Mouse (Mus musculus) kidney, postnatal 4 days (tissue): Measurements from ENCODE around the gene Rsl1.
"Not testable (repeated sequence)": the region's sequence is repeated elsewhere in the genome, so short reads cannot be mapped to it uniquely, and the experiment has no call there.

Experiments
- DNase-seq, 2 experiments: peaks; one replicate each; pipeline ENCODE4 v3.0.0; 2021; ENCODE audit warnings: mixed read lengths in 2 of 2

Rsl1 gene

DNA sequence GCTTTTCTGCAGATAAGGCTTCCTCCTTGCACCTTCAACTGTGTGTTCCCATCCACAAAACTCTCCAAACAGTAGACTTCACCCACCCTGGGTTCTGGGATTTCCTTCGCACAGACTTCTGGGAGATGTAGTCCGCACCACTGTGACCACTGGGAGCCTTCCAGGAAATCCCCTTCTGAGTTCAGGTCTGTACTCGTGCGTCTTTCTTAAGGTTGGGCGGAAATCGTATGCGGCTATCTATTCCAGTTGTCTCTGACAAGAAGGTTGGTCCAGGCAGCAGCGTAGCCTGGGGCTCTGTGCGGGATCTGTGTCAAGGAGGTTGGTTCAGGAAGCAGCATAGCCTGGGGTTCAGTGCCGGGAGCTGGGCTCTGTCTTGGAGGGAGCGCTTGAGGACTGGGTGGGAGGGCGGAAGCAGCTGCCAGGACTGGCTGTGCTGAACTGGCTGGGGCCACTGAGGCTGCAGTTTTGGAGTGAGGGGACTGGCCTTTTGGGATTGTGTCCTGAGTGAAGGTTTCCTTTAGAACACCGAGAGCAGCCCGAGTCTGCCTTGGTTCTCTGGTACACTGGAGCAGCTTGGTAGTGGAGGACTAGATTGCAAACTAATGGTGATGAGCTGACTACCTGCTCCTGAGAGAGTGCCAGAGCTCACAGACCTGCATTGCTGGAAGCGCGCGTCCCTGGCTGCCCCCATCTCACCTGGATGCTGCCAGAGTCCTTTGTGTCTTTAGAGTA lies at the start of gene Rsl1:
Gene Rsl1 (plus strand): TSS at position 192 of the 732 bp plus-strand sequence.
- DNase-seq = peak; percentile 79 to 83

DNA sequence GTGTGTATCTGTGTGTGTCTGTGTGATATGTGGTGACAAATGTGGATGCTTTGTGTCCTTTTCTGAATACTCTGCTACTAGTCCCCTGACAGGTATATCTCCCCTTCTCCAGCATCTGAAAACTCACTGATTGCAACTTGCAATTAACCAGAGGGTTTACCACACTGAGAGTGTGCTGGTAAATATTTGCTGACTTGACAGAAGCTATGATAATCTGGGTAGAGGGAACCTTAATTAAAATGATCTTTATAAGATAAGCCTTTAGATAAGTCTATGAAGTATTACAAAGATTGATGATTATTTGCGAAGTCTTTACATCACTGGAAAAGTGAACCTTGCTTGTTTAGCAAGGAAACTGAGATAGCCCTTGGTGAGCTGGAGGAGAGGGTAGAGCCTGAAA lies 48.5 kb upstream of the Rsl1 start:
- no peak for DNase-seq

- DNase-seq = not testable (repeated sequence)
Measured at GRCm38 (mm10) chr13:67127507-67127906, 45.5 kb upstream of the Rsl1 start.

DNA sequence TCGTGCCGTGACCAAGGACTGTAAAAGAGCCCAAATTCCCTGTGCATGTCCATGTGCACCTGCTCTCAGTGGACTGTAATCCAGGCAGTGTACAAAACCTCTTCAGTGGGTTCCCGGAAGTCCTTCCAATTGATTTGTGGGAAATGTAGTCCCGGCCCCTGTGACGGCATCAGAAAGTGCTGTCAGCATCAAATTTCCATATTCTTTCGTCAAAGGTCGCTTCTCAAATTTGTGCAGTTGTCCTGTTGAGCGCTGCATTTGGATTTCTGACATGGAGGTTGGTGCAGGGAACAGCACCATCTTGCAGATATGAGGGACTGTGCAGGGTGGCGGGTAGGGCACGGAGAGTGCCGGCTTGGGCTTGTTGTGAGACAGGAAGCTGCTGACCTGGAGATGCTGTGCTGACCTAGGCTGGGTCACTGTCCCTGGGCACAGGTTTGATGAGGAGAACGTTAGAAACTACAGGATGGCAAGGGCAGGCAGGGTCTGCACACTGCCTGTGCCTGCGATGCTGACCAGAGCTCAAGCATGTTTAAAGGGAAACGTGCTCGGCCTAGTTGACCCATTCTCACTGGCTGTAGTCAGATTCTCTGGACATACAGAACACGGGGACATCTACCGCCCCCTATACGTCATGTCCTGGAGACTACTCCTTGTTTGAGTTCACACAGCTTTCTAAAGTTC lies 44.8 kb upstream of the Rsl1 start:
- DNase-seq = peak; percentile 84 to 86

DNA sequence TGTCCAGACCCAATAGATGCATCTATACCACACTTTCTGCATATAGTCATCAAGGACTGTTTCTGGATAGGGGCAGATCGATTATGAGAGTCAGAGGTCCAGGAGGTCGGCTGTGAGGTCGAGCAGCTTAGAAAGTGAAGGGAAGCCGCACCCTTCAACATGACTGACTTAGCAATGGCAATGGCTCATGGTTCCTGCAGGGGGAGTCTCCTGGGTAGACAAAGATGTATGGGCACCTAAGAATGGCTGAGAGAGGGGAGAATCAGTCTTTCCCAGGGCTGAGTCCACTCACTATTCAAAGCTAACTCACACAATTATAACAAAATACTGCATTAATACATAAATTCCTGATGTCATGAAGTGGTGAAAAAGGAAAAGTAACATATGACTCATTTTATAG lies 6.9 kb upstream of the Rsl1 start:
- DNase-seq = not testable (repeated sequence)

DNA sequence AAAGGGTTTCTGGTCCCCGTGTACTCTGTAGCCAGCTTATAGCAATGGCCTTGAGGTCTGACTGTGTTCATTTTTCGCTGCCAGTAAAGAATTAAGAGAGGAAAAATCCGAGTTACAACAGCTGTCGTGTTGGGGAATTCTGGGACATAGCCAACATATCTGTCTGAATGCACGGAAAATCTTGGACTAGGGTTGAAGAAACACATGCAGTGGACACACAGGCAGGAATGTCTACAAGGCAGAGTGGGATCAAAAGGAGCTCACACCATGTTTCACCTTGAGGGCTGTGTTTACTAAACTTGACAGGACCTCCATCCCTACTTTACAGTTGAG lies 707 bp downstream of the Rsl1 start:
- peak in 1 of 2 experiments; percentile 32 for DNase-seq

GRCm38 (mm10) chr13:67194340-67194894 lies 21.4 kb downstream of the Rsl1 start, which contains the start of gene Zfp455:
Zfp455 (plus strand) TSS chr13:67194506.
- peak; percentile 63 to 72 for DNase-seq

- no peak for DNase-seq
Measured at GRCm38 (mm10) chr13:67201656-67202055, 28.7 kb downstream of the Rsl1 start.

- no peak for DNase-seq
Measured at GRCm38 (mm10) chr13:67214015-67214607, 41.1 kb downstream of the Rsl1 start.
